Mouse (Mus musculus): ENCODE measurements around the gene Spryd3.

GRCm38 (mm10) chr15:102103947-102104555 is 32.0 kb downstream of the Spryd3 start:
- TF ChIP-seq CTCF (IDR thresholded peaks at IDR 0.05; ENCODE audit: control insufficient read depth, insufficient read depth, insufficient replicate concordance, low read depth, low read length) (no peak), POLR2A (IDR thresholded peaks at IDR 0.05; ENCODE audit: control insufficient read depth, low read depth, low read length) (0 out of 2 replicates have a peak, but pooled peaks have one; percentile 30)
